Mouse (Mus musculus): ENCODE measurements around the gene Efhc1.
"Not testable (repeated sequence)": the region's sequence is repeated elsewhere in the genome, so short reads cannot be mapped to it uniquely, and the experiment has no call there.

Efhc1 gene

DNA sequence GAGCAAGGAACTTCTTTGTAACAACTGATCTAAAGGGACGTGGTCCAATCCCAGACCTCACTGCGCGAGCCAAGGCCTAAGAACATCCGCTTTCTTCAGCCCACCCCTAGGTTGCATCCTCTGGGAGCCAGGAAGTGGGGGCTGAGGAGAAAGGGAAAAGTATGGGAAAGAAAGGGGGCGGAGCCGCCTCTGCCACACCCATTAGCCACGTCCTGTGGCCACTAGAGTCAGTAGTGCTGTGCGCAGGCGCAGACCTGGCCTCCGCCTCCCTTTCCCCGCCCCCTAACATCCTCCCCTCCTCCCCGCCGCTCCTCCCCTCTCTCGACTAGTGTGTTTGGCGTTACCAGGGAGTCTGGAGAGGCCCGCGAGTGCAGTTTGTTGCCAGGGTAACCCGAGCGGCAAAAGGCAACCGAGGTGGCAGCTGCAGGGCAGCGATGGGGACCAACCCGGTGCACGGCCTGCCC is at the start of gene Efhc1:
Gene Efhc1, plus strand, starts transcription at position 327 of the 464 bp plus-strand sequence.
- DNase-seq (ENCODE audit: low spot score): peak; percentile 94

DNA sequence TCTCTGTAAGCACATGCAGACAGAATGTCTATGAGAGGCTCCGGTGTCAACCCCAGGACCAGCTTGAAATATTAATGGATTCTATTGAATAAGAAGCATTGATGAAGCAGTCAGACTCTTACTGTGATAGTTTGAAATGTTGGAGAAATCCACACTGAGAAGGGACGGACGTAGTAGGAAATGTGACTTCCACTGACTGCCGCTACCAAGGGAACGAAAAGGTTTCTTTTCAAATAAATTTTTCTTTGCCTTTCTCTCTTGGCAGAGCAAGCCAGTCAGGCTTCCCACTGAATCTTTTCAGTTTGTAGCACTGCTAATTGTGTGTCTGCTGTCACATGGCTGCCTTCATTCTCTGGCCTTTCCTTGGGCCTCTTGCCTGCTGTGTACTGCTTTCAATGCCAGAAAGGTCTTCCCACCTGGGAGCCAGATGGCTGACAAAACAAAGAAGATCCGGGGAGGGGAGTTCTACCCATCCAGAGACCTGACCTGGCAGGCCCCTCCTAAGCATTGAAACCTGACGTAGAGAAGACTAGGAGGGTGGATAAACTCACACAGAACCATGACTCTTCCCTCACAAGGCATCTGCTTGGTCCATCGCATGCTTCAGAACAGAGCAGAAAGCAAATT is 45.8 kb upstream of the Efhc1 start:
- DNase-seq (ENCODE audit: low spot score): no peak

DNA sequence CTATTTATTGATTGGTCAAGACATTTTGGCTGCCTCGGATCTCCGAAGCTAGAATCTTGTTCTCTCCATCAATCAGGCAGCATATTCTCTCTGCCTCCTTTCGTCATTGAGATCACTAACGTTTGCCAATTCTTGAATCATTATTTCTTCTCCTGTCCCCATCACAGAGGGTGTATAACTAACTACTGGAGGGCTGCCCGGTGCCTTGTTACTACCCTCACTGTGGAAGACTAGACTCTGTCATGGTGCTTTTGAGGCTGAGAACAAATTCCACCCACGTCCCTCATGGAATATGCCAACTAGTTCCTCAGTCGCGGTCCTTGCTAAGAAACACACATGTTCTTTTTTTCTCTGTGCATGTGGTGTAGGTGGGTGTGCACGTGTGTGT is 45.3 kb upstream of the Efhc1 start:
- DNase-seq (ENCODE audit: low spot score): no peak

DNA sequence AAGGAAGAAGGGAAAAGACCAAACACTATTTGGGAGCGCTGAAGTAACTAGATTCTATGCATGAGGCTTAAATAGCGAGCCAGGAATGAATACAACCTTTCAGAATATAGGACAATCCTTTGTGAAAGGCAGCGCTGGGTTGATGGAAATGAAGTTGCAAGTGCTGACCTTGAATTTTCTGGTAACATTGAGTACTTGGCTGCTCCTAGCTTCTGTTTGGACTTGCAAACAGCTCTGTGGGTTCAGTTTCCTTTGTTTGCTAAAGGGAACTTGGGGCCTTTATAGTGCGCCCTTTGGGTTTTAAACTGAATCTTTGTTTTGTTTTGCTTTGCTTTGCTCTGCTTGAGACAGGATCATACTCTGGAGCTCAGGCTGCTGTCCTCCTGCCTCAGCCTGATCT is 42.9 kb upstream of the Efhc1 start:
- no peak for DNase-seq (ENCODE audit: low spot score)

DNA sequence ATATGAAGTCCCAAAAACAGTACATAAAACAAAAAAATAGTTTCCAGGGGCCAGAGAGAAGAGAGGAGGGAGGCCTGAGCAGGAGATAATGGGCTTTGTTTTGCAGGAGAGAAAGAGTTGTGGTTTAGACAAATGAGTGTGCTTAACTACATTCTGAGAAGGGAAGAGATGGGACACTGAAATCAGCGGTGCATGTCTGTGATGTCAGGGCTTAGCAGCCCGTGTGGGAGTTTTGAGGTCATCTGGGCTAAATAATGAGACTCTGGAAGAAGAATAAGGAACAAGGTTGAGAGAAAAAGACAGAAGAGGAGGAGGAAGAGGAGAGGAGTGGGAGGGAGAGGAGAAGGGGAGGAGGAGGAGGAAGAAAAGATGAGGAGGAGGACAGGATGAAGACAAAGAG is 39.3 kb upstream of the Efhc1 start:
- no peak for DNase-seq (ENCODE audit: low spot score)

DNA sequence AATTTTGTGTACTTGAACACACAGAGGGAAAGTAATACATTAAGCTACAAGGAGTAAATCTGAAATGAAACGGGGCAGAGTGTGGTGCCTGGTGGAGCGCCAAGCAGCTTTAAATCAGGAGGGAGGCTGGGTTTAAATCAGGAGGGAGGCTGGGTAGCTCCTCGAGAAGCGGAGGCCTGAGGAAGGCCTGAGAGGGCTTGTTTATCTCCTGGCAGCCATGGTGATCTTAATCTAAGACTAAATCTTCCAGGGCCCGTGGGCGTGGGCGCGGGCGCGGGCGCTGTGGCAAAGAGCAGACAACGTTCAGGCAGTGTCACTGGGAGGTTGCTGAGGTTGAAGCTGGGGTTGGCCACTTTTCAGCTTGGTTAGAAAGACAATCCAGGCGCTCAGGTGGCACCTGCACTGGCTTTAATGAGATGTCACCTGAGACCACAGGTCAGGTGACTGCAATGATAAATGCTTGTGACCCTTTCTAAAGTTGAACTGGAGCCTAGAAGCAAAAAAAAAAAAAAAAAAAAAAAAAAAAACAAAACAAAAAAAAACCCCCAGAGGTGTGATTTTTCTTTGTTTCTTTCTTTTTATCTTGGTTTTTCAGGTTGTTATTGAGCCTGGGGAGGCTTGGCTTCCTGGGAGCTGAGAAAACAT is 38.8 kb upstream of the Efhc1 start:
- peak; percentile 19 for DNase-seq (ENCODE audit: low spot score)

DNA sequence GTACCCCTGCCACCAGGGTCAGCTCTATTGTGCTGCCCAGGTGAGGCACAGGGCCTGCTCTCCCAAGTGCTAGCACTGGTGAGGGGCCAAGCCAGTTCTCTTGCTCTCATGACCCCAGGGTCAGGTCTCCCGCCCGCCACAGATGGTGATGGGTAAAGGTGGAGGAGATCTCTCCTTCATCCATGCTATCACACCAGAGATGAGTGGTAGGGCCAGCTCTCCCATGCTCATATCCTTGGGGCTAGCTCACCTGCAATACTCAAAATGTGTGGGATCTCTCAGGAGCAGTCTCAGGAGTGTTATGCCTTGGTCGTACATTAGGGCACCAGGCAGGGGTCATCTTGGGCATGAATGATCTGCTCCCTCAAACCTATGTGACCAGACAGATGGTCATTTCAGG is 36.7 kb upstream of the Efhc1 start:
- no peak for DNase-seq (ENCODE audit: low spot score)

DNA sequence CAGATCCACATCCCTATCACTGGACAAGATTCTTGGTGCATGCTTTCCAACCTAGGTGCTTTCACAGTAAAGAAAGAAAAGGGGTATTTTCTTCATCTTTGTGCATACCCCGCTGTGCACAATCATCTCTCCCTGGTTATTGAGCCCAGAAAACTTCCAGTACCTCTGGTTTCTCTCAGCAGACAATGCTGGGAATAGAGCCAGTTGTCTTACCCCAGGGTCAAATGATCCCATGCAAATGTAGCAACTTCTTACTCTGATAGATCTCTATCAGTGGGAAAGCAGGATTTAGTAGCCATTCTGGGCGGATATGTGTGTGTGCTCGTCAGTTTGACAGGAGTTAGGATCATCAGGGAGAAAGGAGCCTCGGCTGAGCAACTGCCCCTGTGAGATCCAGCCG is 35.8 kb upstream of the Efhc1 start:
- DNase-seq (ENCODE audit: low spot score): no peak

DNA sequence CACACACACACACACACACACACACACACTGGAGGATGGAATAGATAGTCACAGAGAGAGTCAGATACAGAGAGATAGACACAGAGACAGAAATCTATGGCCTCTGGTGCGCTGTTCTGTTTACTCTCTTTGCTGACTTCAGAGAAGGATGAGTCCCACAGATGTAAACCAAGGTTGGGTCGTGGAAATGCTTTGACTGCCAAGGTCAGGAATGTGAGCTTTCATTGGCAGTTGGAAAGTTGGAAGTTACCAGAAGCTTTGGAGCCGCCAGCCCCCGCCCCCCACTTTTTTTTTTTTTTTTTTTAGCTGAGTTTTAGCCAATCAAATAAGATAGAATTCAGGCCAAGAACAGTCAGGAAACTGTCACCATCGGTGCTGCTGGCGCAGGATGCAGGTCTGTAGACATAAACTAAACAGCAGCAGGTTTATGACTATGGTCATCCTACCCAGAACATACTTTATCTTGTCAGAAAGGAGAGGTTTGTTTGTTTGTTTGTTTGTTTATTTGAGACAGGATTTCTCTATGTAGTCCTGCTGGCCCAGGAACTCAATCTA is 33.9 kb upstream of the Efhc1 start:
- DNase-seq (ENCODE audit: low spot score): no peak

DNA sequence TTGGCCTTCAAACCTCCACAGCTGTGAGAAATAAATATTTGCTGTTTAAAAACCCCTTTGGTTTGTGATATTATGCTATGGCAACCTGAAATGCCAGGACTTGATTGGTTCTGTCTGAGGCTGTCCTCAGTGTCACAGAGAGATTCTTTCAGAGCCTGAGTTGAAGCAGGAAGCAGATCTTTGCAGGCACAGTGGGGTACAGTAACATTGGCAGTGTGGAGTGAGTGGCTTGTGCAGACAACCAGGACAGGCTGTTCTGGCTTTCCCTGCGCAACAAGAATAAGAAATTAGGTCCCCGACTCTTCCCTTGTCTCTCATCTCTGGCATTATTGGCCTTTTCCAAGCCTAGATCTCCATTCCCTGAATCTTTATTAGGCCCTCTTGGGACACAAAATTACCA is 31.7 kb upstream of the Efhc1 start:
- no peak for DNase-seq (ENCODE audit: low spot score)

DNA sequence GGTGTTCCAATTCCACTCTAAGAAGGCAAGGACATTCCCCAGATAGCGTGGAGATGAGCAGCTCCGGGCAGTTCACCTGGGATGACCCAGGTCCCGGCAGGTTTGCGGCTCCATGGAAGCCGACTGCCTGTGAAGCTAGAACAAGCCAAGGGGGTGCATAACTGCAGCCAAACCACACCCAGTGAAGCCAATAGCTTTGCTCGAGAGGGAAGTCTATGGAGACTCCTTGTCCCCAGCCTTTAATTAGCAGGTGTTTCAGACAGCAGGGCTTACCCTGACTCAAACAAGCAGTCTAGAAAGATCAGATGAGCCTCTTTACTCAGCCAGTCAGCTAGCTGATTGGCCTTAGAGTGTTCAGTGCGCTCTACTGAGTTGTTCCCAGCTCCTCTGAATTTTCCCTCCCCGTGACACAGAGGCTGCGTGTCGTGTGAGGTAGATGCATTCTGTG is 30.3 kb upstream of the Efhc1 start:
- DNase-seq (ENCODE audit: low spot score): no peak

DNA sequence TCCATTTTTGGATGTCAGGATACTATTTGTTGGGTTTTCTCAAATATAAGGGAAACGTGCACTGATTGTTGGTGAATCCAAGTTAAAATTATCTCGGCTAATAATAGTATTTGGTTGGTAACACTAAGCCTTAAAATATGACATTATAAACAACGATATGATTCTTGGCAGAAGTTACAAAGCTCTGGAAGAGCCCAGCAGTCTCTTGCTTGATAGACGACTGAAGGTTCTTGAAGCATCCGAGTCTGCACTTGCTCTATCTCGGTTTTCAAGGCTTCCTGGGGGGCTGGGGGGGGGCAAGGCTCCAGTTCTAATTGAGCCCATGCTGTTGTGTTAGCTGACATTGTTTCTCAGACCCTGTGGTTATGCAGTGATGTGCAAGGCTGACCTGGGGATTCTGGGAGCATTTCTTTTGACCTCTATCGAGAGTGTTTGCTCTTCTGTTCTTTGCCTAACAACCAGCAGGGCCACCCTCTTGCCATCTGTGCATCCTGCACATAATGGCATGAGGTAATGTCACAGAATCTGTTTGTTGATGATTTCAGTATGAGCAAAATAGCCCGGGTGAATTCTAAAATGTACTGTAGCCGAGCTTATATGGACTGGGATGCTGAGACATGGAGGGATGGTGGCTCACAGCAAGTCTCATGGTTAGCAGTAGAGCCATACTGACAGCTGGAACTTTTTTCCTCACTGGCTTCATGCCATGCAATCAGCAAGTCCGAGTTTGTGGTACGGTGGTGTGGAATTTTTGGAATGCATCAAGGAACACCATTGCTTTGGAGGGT is 28.6 kb upstream of the Efhc1 start:
- peak; percentile 30 for DNase-seq (ENCODE audit: low spot score)

DNA sequence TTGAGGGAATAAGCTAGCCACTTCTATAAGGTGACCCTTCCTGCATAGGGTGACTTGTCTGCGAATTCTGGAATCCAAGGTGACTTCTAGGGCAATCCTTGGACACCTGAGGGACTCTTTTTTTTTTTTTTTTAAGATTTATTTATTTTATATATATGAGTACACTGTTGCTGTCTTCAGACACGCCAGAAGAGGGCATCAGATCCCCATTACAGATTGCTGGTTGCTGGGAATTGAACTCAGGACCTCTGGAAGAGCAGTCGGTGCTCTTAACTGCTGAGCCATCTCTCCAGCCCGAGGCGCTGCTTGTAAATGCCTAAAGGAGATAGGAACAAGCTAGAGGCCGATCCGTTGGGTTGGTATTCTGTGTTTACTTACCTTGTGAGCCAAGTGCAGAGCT is 26.1 kb upstream of the Efhc1 start:
- DNase-seq (ENCODE audit: low spot score): not testable (repeated sequence)

DNA sequence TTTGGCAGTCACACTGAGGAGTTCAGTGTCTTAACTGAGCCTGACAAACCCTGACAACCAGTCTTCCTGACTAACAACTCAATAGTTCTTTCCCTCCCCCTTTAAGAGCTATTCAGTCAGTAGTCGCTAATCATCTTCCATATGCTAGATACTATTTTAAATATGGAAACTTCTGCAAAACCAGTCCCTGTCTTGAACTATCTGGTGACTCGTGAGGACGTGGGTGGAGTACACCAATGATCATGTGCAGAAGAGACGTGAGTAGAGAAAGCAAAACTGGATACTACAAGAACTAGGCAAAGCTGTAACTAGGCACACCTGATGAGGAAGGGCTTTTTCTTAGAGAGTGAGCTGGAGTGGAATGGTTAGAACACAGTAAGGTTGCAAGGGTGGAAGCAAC is 25.5 kb upstream of the Efhc1 start:
- DNase-seq (ENCODE audit: low spot score): no peak

DNA sequence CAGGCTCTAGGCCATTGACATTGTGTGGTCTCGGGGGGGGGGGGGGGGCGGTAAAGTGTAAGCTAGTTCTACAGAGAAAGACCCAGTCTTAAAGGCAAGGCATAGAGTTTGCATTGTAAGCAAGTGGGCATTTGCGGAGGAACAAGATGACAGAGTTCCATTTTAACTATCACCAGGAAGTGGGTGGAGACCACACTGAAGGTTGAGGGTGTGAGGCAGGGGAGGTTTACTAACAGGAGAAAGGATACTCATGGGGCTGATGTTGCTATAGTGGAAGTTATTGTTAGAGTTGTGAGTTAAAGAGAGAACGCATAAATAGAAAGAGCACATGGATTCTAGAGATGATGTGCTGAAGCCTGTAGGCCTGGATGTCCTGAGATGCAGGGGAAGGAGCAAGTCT is 25.1 kb upstream of the Efhc1 start:
- DNase-seq (ENCODE audit: low spot score): no peak

DNA sequence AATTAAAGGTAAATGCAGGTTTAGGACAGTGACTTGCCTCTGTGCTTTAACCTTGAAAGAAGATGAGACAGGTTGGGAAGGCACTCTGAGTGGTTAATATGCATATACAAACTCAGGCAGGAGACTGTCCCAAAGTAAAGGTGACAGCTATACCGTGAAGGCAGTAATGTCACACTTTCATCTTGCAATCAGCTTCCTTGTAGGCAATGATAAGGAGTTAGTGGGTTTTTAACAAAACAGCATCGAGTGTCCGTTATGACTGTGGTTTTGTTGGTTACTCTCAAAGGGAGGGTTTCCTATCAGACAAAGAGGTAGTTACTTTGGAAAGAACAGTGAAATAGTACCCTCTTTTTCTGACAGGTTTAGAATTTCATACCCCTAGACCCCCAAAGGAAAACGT is 22.9 kb upstream of the Efhc1 start:
- no peak for DNase-seq (ENCODE audit: low spot score)

DNA sequence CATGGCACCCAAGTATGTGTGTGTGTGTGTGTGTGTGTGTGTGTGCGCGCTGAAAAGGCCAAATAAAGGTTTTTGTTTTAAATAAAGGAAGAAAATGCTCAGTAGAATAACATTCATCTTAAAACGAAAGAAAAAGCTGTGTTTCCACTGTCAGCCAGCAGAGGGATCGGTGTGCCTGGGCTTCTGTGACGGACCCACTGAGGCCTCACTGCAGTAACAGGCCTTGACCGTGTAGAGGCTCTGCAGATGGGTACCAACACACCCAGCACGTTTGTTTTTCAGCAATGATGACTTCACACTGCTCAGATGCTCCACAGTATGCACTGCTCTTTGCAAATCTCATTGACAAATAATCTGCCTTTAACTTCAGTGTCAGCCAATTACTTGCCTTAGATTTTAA is 18.0 kb upstream of the Efhc1 start:
- peak; percentile 67 for DNase-seq (ENCODE audit: low spot score)

DNA sequence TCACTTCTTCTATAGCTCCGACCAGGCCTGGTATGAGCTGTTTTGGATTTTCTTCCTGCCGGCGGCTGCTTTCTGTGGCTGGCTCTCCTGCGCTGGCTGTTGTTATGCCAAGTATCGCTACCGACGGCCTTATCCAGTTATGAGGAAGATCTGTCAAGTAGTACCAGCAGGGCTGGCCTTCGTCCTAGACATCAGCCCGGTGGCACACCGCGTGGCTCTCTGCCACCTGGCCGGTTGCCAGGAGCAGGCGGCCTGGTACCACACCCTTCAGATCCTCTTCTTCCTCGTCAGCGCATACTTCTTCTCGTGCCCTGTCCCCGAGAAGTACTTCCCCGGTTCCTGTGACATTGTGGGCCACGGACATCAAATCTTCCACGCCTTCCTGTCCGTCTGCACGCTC is 16.3 kb upstream of the Efhc1 start:
- DNase-seq (ENCODE audit: low spot score): no peak

DNA sequence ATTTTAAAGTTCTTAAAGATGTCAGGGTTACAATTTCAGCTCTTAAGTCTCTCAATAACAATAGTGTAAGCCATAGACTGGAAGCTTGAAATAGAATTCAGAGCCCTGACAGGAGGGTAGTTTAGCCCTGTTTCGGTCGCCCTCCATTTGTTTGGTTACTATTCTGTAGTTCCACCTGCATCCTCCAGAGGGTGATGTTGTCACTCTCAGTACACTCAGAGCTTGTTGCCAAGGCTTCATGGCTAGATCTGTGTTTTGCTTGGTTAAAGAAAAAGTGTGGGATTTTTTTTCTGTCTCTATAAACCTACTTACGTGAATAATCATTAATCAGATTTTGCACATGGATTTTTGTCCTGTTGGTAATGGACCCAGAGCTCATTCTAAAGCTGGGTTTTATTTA is 12.4 kb upstream of the Efhc1 start:
- DNase-seq (ENCODE audit: low spot score): peak; percentile 63

DNA sequence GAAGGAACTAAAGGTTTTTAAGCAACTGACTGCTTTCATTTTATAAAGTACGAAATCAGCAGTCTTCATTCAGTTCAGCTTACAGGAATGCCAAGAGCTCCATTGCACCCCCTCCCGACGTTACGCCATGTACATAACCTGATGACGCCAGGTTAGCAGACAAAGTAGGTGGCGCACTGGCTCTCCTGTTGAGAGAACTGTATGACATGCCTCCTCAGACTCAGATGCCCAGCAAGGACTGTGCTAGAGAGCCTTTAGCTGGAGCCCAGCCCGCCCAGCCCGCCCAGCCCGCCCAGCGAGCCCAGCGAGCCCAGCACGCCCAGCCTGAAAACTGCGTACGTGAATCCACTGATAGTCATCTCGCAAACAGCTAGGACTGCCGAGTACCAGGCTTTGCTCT is 11.3 kb upstream of the Efhc1 start:
- peak; percentile 70 for DNase-seq (ENCODE audit: low spot score)

DNA sequence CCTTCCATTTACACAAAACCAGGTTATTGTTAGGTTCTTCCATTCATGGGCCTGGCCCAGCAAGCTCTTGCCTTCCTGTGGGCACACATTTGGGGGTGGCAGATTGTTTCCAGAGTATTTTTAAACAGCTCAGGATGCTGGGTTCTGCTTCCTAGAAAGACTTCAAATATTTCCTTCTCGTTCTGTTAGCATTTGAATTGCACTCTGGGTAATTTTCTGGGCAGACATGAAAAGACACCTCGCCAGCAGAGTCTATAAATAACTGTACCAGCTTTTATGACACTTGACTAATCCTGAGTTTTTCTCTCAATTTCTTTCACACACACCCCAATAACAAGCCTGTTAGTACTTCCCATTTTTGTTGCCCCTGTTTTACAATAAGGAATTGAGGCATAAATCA is 10.1 kb upstream of the Efhc1 start:
- DNase-seq (ENCODE audit: low spot score): no peak

DNA sequence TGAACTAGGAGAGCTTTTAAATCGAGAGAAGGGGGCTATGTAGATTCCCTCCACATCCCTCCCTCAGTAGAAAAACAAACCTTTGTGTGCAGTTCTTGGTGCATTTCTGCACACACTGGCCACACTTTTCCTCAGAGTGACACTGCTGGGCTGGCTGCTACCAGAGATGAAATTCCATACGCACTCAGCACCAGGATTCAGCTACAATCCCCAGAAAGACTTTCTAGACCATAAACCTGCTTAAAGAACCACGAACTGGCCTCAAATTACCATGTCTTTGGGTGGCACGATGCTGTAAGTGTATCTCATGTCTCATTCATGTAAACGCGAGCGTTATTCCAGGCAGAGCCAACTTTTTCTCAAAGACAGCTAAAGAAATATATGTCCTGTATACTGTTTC is 9.6 kb upstream of the Efhc1 start:
- DNase-seq (ENCODE audit: low spot score): no peak

DNA sequence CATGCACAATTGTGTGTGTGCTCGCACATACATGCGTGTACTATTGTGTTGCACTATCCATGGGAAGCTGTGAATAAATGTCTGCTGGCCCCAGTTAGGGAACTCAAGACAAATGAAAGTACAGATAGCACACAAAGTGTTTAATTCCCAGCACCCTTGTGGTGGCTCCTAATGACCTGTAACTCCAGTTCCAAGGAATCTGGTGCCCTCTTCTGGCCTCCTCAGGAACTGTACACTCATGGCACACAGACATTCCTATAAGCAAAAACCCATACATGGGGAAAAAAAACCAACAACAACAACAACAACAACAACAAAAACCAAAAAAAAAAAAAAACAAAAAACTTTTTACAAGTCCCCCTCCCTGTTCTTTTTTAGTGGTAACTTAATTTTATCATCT is 8.4 kb upstream of the Efhc1 start:
- DNase-seq (ENCODE audit: low spot score): no peak

All from urinary bladder, postnatal 14 days (tissue).